Mouse (Mus musculus) erythroblast, embryonic 14.5 days (primary cell): ENCODE results near the gene Lcn6.

Experiments
- GATA1 ChIP-seq: IDR thresholded peaks from 2 replicates; pipeline ENCODE4 v1.6.1; 2012; ENCODE audit warnings: low read length, inconsistent platforms, mixed read lengths
- TAL1 ChIP-seq: IDR thresholded peaks from 3 replicates; pipeline ENCODE4 v1.6.1; 2012; ENCODE audit warnings: low read length, inconsistent platforms, mixed read lengths

DNA sequence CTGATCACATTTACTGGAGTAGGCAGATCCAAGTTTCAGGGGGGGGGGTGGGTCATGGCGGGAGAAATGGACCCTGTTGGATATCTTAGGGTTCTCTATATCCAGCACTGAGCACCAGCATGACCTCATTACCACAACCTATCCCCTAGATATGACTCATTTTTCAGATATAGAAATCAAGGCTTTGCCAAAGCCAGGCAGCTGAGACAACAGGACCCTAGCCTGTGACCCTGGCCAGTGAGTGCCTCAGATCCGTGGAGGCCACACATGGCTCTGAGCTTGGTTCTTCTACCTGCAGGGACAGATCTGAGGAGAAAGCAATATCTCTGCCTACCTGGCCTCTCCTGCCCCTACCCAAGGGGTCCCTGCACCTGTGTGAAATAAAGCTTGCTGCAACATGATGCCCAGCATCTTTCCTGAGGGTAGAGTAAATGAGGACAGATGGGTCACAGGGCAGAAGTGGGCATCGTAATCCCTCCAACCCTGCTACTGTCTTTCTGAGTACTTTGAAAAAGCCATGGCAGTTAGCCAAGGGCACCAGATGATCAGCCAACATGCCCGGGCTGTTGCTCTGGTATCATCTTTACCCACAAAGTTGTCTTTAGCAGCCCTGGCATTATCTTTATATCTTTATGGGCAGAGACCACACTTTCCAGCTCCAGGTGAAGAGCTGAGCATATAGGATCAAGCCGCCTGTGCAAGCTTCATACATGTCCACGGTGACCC is 15.2 kb upstream of the Lcn6 start:
- no peak for TF ChIP-seq TAL1
- TF ChIP-seq GATA1, result no peak
